Mouse (Mus musculus) megakaryocyte, adult 5-6 weeks (primary cell): Measurements from ENCODE around the gene Opcml. TPM values are rescaled to one million over a fixed set of nuclear protein-coding genes. Genes with fewer than 3 reads are reported as not detected.

ENCODE experiments used
- ATAC-seq: 2 replicates; pipeline ENCODE4 v1.8.0; 2016; ENCODE audit warnings: mild to moderate bottlenecking, inconsistent platforms; ENCODE audit not compliant: poor library complexity, severe bottlenecking
- total RNA-seq, 2 experiments: library from RNA; stranded (forward) in 1 of 2; stranded (reverse) in 1 of 2; fragments of 153-499, 151-499 nt in 1 of 2; fragments of 221-1000, 200-1000 nt in 1 of 2; gene quantifications; 2 replicates each; pipeline versions ENCODE4 v1.2.3 to v1.2.4; 2015 to 2017

Gene Opcml
- total RNA-seq (2015) (not detected in 2 replicates), total RNA-seq (2017) (not detected in 2 replicates)

DNA sequence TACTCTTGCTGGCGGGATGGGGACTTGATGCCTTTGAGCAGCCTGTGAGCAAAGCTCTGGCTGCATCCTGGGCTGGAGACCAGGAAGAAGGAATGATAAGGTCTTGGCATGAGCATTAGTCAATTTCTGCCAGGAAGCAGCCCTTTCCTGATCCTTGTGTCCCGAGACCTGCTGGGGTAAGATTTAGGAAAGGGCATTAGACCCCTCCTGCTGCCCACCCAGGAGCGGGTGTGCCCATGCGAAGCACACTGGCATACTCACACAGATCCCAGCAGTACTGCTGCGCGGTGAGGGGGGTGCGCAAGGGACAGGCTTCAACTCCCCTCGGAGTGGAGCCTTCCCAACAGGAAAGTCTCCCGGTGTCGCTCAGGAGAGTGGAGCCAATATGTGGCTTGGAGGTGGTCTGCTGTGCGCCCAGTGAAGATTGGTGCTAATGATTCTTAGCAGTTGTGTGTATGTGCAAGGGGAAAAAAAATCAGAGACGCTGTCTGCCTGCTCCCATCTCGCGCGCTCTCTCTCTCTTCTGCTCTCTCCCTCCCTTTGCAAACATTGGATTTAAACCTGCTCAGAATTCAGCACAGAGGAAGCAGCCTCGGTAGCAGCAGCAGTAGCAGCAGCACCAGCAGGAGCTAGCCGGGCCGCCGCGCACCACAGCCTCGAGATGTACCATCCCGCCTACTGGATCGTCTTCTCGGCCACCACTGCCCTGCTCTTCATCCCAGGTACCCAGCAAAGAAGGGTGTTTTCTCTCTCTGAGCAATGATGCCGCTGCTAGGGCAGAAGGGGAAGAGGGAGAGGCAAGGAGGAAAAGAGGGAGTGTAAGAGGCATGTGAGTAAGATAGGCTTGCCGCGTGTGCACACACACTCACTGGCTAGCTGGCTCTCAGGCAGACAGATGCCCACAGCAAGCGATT lies at the start of gene Opcml:
Opcml (plus strand) TSS at position 51 of the 914 bp plus-strand sequence.
- ATAC-seq: no peak

DNA sequence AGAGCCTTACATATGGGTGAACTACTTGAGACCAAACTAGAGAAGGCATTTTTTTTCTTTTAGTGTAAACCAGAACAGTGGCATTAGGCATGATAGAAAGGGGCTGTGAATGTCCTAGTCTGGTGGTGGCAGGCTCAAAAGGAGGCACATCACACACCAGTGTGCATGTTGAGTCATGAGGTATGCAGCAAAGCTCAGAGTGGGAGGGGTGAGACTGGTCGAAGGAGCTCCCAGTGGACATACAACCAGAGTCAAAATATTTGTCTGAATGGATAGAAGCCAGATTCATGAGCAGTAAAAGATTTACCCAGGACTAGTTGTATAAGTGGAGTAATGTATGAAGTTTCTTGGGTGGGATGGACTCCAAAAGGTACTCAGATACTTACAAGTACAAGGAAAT lies 31.9 kb upstream of the Opcml start:
- ATAC-seq: no peak

- ATAC-seq: no peak
Measured at GRCm38 (mm10) chr9:27761196-27761595, 29.4 kb upstream of the Opcml start.

DNA sequence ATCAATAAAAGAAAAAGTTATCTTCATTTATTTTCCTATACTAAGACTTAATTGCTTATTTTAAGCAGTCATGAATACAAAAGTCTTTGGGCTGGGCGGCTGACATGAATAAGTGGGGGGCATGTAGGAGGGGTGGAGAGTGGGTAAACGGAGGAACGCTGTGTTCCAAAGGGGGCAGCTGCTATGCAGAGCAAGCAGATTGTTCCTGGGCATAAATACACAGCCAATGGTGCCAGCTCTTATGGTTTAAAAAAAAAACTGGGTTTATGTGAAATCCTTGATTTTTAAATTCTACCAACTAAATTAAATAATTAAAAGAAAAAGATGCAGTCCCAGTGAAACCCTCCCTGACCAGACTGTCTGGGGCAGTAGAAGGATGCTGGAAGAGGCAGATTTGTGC lies 24.1 kb upstream of the Opcml start:
- no peak for ATAC-seq

- no peak for ATAC-seq
Measured at GRCm38 (mm10) chr9:27767196-27767900, 23.2 kb upstream of the Opcml start.

DNA sequence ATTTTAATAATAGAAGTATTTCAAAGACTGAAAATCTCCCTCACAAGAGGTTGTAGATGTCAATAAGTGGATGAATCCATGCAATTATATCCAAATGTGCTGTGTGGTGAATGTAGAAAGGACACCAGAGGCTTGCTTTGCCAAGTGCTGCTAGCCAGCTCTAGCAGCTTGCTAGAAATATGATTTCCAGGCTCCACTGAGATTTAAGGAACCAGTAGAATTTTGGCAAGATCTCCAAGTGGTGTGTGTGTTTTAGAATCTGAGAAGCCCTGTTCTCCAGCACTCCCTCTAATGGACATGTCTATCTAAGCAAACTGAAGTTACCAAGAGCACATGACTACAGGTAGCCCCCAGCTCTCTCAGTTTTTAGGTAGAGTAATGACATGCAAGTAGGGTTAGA lies 21.8 kb upstream of the Opcml start:
- ATAC-seq: no peak

DNA sequence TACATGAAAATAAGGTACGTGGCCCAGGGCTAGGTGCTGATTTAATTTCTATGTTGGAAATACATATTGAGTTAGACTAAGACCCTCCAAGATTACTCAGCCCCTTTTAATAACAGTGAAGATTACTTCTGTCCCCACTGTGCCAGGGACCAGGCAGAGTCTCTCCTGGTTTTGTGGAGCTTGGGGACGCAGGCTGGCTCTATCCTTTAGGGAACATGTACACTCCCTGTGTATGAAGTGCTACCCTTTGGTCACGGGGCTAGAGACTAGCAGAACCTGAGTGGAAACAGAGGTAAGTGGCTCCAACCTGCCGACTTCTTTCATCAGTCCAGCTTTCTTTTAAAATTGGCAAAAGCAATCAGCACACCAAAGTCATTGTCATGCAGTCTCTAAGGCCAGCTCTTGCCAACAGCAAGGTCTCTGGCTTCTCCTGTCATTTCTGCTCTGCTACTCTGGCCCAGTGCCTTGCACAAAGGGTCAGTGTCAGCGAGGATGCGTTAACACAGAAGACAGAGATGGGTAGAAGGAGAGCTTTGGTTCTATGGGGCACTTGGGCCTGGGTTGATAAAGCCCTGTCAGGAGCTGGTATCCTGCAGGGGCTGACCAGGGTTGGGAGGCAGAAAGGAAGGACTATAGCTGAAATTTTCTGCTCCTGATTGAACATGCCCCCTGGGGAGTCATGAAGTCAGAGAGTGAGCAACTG lies 9.1 kb upstream of the Opcml start:
- ATAC-seq: no peak

DNA sequence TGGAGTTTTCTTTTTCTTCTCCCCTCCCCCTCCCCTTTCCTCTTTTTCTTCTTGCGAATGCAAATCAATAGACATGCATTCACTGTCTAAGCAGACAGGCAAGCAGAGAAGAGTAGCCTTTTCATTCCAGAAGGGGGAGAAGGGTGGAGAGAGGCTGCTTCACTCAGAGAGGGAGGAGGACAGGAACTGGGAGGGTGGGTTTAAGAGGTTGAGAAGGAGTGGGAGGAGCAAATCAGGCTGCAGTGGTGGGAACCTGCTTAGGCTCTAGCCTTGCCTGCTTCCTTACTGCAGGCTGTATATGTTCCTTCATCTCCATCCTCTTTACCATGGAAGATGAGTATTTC lies 8.6 kb upstream of the Opcml start:
- ATAC-seq: no peak

- ATAC-seq: no peak
Measured at GRCm38 (mm10) chr9:27791639-27791966, 1.0 kb downstream of the Opcml start.

DNA sequence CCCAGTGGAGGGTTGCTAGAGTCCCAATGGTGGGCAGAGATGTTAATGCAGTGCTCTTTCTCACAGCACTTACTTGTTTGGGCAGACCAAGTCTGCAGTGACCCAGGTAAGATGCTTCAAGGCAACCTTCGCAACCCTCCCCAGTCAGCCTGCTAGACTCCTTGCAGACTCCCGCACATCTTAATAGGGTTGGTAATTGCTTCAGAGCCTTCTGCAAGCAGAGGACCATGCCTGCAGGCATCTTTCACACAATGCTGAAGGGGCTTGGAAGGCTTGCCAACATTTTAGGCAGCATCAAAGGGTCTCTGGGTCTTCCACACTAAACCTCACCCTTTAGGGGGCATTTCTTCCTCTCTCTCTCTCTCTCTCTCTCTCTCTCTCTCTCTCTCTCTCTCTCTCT lies 1.7 kb downstream of the Opcml start:
- no peak for ATAC-seq

GRCm38 (mm10) chr9:27792994-27793393 lies 2.4 kb downstream of the Opcml start:
- no peak for ATAC-seq

- ATAC-seq: no peak
Measured at GRCm38 (mm10) chr9:27796535-27796934, 6.0 kb downstream of the Opcml start.

GRCm38 (mm10) chr9:27800992-27801391 lies 10.4 kb downstream of the Opcml start:
- ATAC-seq: no peak

DNA sequence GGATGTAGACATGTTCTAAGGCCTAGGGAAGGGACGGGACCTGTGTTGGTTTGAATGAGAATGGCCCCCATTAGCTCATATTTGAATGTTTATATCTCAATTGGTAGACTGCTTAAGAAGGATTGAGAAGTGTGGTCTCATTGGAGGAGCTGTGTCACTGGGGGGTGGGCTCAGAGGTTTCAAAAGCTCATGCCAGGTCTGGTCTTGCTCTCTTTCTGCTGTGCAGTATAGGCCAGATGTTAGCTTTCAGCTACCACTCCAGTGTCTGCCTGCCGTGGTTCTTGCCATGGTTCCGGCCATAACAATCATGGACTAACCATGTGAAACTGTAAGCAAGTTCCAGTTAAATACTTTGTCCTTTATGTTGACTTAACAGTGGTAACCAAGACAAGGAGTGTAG lies 11.2 kb downstream of the Opcml start:
- ATAC-seq: no peak

GRCm38 (mm10) chr9:27802379-27802778 lies 11.8 kb downstream of the Opcml start:
- ATAC-seq: no peak

- no peak for ATAC-seq
Measured at GRCm38 (mm10) chr9:27804461-27804860, 13.9 kb downstream of the Opcml start.

DNA sequence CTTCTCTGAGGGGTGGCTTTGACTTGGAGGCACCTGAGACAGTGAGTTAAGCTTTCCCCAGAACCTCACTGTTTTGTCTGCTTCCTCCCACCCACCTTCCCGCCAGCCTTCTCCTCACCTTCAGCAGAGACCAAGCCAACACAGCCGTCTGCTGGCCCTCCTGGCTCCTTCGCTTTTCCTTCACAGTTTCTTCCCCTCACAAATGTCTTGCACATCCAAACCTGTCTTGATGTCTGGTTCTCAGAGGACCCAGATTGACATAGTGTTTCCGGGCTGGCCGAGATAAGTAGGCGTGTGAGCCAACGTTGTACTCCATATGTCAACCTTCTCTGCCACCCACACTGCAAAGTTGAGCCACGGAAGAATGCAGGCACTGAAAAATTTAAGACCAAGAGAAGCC lies 19.2 kb downstream of the Opcml start:
- no peak for ATAC-seq

GRCm38 (mm10) chr9:27813207-27813790 lies 22.7 kb downstream of the Opcml start:
- no peak for ATAC-seq

- no peak for ATAC-seq
Measured at GRCm38 (mm10) chr9:27814161-27814560, 23.6 kb downstream of the Opcml start.

DNA sequence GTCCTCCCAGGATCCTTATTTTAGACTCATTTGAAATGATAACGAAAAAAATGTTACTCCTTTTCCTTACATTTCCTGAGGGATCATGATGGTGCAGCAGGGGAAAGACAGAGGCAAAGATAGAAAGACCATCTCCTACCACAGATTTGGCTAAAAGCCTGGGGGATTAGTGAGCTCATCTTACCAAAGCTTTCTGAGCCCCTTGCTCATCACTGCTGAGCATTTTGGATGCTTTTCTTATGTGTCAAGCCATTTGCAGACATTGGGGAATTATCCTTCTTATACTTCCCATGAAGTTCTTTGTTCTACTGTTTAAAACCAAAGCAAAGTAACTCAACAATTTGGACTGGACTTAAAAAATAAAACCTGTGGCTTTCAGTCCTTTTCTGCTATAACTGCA lies 30.6 kb downstream of the Opcml start:
- ATAC-seq: no peak

DNA sequence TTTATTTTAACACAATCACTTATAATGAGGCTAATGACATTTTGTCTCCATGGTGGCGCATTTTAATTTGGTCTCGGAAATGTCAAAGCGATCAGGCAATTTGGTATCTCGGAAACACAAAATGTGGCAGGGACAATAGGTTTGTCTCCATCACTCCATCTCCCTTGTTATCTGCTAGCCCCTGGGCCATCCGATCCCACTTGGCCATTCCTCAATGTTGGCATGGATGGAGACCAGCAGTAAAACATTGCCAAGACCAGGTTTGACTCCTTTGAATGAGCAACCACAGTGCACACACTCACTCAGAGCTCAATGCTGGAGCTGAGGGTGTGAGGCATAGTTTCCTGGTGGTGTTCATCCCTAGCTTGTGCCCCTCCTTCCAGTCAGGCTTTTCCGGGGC lies 32.1 kb downstream of the Opcml start:
- ATAC-seq: no peak
